In the genomic region with DNA sequence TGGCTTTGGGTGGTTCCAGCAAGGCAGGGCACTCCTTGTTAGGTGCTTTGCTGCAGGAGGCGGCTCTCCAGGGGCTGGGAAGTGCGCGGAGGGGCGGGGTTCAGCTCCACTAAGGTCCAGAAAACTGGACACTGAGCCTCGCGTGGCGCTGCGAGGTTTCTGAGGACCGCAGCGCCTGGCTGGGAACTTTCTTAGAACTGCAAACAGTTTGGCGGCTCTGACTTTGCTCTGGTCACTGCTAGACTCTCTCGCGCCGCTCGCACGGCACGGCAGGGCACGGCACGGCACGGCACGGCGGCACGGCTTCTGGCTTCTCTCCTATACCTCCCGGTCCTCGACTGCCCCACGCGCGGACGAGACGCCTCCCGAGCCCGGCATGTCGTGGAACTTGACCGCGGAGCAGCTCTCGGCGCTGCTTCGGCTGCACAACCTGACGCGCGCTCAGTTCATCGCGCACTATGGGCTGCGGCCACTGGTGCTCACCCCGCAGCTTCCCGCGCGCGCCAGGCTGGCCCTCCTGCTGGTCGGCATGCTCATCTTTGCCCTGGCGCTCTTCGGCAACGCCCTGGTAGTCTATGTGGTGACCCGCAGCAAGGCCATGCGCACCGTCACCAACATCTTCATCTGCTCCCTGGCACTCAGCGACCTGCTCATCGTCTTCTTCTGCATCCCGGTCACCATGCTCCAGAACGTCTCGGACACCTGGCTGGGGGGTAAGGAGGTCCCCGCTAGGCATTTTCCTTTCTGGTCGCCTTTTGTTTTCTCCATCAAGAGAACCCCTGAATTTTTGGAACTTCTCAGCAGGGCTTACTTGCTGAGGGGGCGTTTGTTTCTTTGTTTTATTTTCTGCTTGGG, we compare ENCODE assay signal across 9 mouse cellular contexts. TPM values are rescaled to one million over a fixed set of nuclear protein-coding genes. Genes with fewer than 3 reads are reported as not detected.
A peak's percentile ranks its signal among the peaks of the same experiment; 100 is the strongest.
DNase-seq lines count a peak whose midpoint lies in the region; ATAC-seq and TF ChIP-seq lines count a peak whose summit lies in the region.
"Had no signal": no experiment of that assay in that cellular context is flagged by ENCODE, and none has a peak within 500 bp of the region (broad histone marks: within the 10 kb centered on the region; RNA-seq: fewer than 3 reads in every experiment).

TSS of gene C130060K24Rik (plus strand) at position 188 of the 855 bp plus-strand sequence.

- no peaks in the 10 kb centered on the region for H3K27me3 ChIP-seq in hindbrain, postnatal 0 days (ENCODE audit: insufficient read depth, low read length)
- H3K27me3 ChIP-seq in midbrain, embryonic 15.5 days (replicated peaks): peaks cover 3% of the 10 kb centered on the region; the same call in 1 of the 2 replicates

- no peaks in the 10 kb centered on the region for H3K9me3 ChIP-seq in hindbrain, postnatal 0 days (ENCODE audit: low read length)
- no peaks in the 10 kb centered on the region for H3K9me3 ChIP-seq in midbrain, embryonic 15.5 days

- peak; percentile 83 for ATAC-seq in hindbrain, postnatal 0 days
- ATAC-seq in midbrain, embryonic 15.5 days (replicated peaks): peak; percentile 92

- no peak within 1 kb of the TSS for H3K27ac ChIP-seq in hindbrain, postnatal 0 days
- H3K27ac ChIP-seq in midbrain, embryonic 15.5 days: no peak within 1 kb of the TSS

- peak within 1 kb of the TSS; percentile 41; the same call in 1 of the 2 replicates for H3K9ac ChIP-seq in hindbrain, postnatal 0 days (replicated peaks; ENCODE audit: low read length)
- peak within 1 kb of the TSS; percentile 44 for H3K9ac ChIP-seq in midbrain, embryonic 15.5 days

- H3K36me3 ChIP-seq in hindbrain, postnatal 0 days (ENCODE audit: insufficient read depth, low read length): no peaks in the 10 kb centered on the region
- no peaks in the 10 kb centered on the region for H3K36me3 ChIP-seq in midbrain, embryonic 15.5 days (replicated peaks)

- H3K4me3 ChIP-seq in hindbrain, postnatal 0 days (ENCODE audit: low read length): peak within 1 kb of the TSS; percentile 58
- H3K4me3 ChIP-seq in midbrain, embryonic 15.5 days: peak within 1 kb of the TSS; percentile 57

- peak within 1 kb of the TSS; percentile 96 for H3K4me2 ChIP-seq in hindbrain, postnatal 0 days (ENCODE audit: low read depth, low read length)
- H3K4me2 ChIP-seq in midbrain, embryonic 15.5 days: peak within 1 kb of the TSS; percentile 97

- no peak for TF ChIP-seq CTCF in hindbrain, postnatal 0 days (IDR thresholded peaks at IDR 0.05; ENCODE audit: low read depth)

- H3K4me1 ChIP-seq in hindbrain, postnatal 0 days (ENCODE audit: insufficient read depth, low read length): no peaks in the 10 kb centered on the region
- H3K4me1 ChIP-seq in midbrain, embryonic 15.5 days: peaks cover 8% of the 10 kb centered on the region; the same call in 1 of the 2 replicates

- WGBS in hindbrain, postnatal 0 days: under 1% methylated on average over 64 of the region's 64 CpGs
- WGBS in midbrain, embryonic 15.5 days: under 1% methylated on average over 64 of the region's 64 CpGs

- DNase-seq in gastrocnemius, postnatal 10 days: peak; percentile 5
- DNase-seq in gastrocnemius, postnatal 25 days: no peak
- DNase-seq in thymus, postnatal 4 days: peak; percentile 14
- DNase-seq in thymus, postnatal 36 days: no peak
- peak; percentile 45 for DNase-seq in hindbrain, postnatal 0 days (ENCODE audit: low spot score)
- no peak for DNase-seq in spleen, adult 18-20 months
- no peak for DNase-seq in cerebellum, adult 11 months

RNA-seq across cellular contexts. Expression of gene C130060K24Rik, which starts in this region (rescaled TPM):
- not detected for total RNA-seq in gastrocnemius, postnatal 10 days (2021)
- not detected for total RNA-seq in gastrocnemius, postnatal 25 days (2021)
- total RNA-seq in hindbrain, postnatal 0 days (2014; rRNA removed): 4.4 and 8.2 TPM in 2 replicates
- 1.6 and 2.0 TPM in 2 replicates for polyA plus RNA-seq in hindbrain, postnatal 0 days (2015; fragmentation: Nextera tagmentation; extraction: Ambion mirVana)
- 1.5 and 1.6 TPM in 2 replicates for polyA plus RNA-seq in midbrain, embryonic 15.5 days (2015; fragmentation: Nextera tagmentation; extraction: Ambion mirVana)
- total RNA-seq: hematopoietic stem cell, adult 5-6 weeks had no signal

Comparison
In these comparisons a context has a peak if more than half of its experiments do, and no peak if none do; other contexts are left out.
1. DNase-seq: peak in thymus, postnatal 4 days (single experiment) and hindbrain, postnatal 0 days (single experiment); none in gastrocnemius, postnatal 25 days (single experiment), thymus, postnatal 36 days (0 of 2), spleen, adult 18-20 months (0 of 2) and cerebellum, adult 11 months (single experiment).
2. Peak in DNase-seq in gastrocnemius, postnatal 10 days; RNA of the gene not detected or under 1 TPM.